Mouse (Mus musculus) G1E (cell line): ENCODE data around the gene Igf1.

ENCODE experiments used
- CTCF ChIP-seq: IDR thresholded peaks from 2 replicates; pipeline ENCODE4 v1.5.1; 2012; ENCODE audit warnings: low read depth, low read length, inconsistent platforms, mixed read lengths
- GATA1 ChIP-seq: IDR thresholded peaks from 2 replicates; pipeline ENCODE4 v1.6.1; 2012; ENCODE audit warnings: borderline replicate concordance, low read length, inconsistent platforms, mixed read lengths
- GATA2 ChIP-seq: IDR thresholded peaks from 2 replicates; pipeline ENCODE4 v1.6.1; 2012; ENCODE audit warnings: low read depth, low read length, inconsistent platforms, borderline replicate concordance
- POLR2AphosphoS5 ChIP-seq: IDR thresholded peaks from 2 replicates; pipeline ENCODE4 v1.6.1; 2012; ENCODE audit warnings: low read depth, low read length, inconsistent platforms; ENCODE audit not compliant: insufficient replicate concordance

GRCm38 (mm10) chr10:87898826-87899225 is 40.8 kb downstream of the Igf1 start:
- TF ChIP-seq CTCF: no peak
- TF ChIP-seq POLR2AphosphoS5: no peak
- no peak for TF ChIP-seq GATA1
- no peak for TF ChIP-seq GATA2
